Mouse (Mus musculus) lung, adult 2 months (tissue): ENCODE results near the gene Midn.

Source experiments
- CTCF ChIP-seq: fragments of 200-500 bp; IDR thresholded peaks from 2 replicates; pipeline ENCODE4 v1.5.1; 2011; ENCODE audit warnings: mild to moderate bottlenecking, low read length, control low read depth; ENCODE audit not compliant: insufficient read depth
- POLR2A ChIP-seq: fragments of 200-500 bp; IDR thresholded peaks from 2 replicates; pipeline ENCODE4 v1.6.1; 2011; ENCODE audit warnings: low read depth, mild to moderate bottlenecking, control low read depth, low read length, borderline replicate concordance; ENCODE audit errors: extremely low read depth

DNA sequence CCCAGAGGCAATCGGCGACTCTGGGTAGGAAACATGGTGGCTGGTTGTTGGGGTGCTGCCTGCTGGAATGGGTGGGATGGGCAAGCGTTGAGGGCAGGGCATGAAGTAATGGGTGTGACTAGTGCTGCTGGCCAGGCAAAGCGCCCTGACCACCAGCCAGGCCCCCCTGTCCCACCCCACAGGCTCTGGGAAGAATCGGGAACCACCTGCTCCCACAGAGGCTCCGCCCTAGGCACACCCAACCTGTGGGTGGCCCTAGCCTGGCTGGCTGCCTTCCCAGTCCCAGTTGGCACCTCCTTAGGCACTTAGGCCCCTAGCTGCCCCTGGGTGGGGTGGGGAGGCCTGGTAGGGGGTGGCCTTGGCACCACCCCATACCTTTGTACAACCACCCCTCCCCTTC, 2.2 kb upstream of the Midn start:
- no peak for TF ChIP-seq CTCF
- no peak for TF ChIP-seq POLR2A
